Mouse (Mus musculus): Measurements from ENCODE around the gene Gm20721. TPM values are rescaled to one million over a fixed set of nuclear protein-coding genes. Genes with fewer than 3 reads are reported as not detected.
A peak's percentile ranks its signal among the peaks of the same experiment; 100 is the strongest.
"Not testable (repeated sequence)": the region's sequence is repeated elsewhere in the genome, so short reads cannot be mapped to it uniquely, and the experiment has no call there.

The Gm20721 gene
- total RNA-seq, 2 experiments from 2014 or later, result 3.0 TPM

- intact Hi-C loops (cut with DNase I), result loop anchor here (5.0 kb wide), 1 partner anchor 131 kb away; the partner anchor contains the start of gene Atp5e
- DNase-seq (ENCODE audit: low spot score in 2 of 2), result no peak
Observed at GRCm38 (mm10) chr2:174331282-174332030, 15.1 kb downstream of the Gm20721 start.

DNA sequence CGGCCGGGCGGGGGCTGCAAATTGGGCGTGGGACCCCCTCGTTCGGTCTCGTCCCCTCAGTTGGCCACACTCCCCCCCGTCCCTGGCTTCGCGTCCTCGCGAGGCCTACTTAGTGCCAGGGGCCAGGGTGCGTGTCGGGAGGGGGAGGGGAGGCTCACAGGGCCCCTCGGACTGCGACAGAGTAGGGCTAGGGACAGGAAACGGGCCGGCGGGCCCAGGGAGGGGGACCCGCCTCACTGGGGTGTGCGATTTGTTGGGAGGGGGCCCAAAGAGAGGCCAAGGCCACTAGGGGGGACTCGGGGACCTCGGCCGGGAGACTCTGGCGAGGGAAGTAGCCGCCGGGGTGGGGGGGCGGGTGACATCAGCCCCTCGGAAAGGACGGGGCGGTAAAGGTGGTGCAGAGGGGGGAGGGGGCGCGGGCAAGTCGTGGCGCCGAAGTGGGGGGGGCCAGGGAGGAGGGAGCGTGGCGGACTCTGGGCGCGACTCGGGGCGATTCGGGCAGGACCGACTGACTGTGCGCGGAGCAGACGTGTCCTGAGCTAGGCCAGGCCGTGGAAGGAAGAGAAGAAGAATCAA is 15.8 kb downstream of the Gm20721 start:
- DNase-seq (ENCODE audit: low spot score in 2 of 2), result peak; percentile 71 to 77
- intact Hi-C loops (cut with DNase I), result loop anchor here (5.0 kb wide), 1 partner anchor 132 kb away; the partner anchor contains the start of gene Atp5e

DNA sequence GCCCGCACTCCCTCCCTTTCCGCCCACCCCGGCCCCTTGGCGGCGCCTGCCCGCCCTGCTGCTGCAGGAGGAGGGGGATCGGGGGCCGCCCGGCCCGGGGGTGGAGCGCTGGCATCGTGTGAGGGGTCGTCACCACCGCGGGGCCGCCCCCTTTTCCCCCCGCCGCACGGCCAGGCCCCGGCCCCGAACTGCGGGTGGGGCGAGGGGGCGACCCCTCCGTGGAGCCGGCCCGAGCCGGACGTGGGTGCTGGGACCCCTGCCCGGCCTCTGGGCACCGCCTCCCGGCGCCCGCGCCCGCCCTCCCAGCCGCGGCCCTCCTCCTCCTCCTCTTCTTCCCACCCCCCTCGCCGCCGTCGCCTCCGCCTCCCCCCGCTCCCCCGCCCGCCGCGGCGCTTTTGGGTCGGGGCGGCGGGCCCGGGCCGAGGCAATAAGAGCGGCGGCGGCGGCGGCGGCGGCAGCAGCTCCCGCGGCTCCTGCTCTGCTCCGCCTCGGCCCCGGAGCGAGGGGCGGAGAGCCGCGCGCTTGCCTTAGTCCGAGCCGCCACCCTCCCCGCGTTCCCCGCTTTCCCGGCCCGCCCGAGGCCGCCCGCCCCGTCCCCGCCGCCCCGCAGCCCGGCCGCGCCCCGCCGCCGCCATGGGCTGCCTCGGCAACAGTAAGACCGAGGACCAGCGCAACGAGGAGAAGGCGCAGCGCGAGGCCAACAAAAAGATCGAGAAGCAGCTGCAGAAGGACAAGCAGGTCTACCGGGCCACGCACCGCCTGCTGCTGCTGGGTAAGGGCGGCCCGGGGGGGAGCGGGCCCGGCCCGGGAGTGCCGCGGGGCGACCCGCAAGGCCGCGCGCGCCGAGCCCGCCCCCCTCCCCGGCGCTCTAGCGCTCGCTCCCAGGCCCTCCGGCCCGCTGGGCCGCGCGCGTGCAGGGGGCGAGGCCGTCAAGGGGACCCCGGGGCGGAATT is 16.6 kb downstream of the Gm20721 start:
- intact Hi-C loops (cut with DNase I), result loop anchor here (5.0 to 10.0 kb wide), 2 partner anchors 132 to 215 kb away; partner anchors contain the start of gene Atp5e
- peak; percentile 67 to 80 for DNase-seq (ENCODE audit: low spot score in 2 of 2)

- peak in 1 of 2 experiments; percentile 31 for DNase-seq (ENCODE audit: low spot score in 2 of 2)
- intact Hi-C loops (cut with DNase I), result loop anchor here (10.0 kb wide), 1 partner anchor 216 kb away; no protein-coding TSS in a partner anchor
Observed at GRCm38 (mm10) chr2:174328926-174329662, 17.4 kb downstream of the Gm20721 start.

DNA sequence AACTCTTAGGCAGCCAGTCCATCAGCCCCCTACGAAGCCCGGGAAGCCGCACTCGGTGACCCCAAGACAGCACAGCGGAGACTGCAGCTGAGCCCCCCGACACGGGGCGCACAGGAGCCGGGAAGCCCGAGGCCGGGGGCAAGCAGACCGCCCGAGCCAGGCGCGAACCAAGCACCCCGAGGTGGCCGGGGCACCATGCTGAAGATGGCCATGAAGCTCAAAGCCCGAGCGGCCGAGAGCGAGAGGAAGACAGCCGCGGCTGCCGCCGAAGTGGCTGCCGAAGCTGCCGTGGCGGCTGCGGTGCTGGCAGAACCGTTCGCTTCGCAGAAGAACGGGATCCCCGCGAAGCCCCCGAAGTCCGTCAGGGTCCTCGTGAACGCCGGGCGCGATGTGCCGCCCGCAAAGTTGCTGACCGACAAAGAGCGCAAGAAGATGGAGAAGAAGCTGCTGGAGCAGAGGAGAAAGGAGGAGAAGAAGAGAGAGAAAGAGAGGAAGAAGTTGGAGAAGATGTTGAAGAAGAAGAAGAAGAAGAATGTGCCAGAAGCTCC is 18.1 kb downstream of the Gm20721 start:
- intact Hi-C loops (cut with DNase I), result loop anchor here (10.0 kb wide), 1 partner anchor 216 kb away; no protein-coding TSS in a partner anchor
- no peak for DNase-seq (ENCODE audit: low spot score in 2 of 2)

DNA sequence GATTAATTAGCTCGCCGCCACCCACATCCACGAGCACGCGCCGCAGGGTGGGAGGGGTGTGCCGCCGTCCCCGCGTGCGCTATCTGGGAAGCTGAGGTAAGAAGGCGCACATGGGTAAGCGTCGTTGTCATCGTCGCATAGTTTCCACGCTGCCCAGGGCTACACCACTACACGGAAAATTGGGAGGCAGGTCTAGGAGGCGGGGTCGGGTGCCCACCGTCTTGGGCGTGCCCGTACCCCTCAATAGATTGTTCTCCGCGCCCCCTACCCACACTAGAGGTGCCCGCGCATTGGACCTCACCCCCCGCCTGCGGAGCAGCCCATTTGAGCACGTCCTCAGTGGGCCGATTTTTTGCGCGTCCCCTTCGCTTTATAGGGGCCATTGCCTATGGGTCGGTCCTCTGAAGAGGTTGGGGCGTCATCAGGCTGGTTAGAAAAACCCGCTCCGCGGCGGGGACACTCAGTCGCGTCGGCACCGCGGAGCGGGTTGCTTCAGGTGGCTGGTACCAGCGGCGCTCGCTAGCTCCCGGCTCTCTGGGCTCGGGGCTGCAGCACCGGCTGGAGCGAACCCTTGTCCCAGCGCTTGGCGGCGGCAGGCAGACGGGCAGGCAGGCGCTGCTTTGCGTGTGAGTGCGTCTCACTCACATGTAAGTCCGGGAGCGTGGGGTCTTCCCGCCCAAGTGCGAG is 19.1 kb downstream of the Gm20721 start:
- peak; percentile 81 to 83 for DNase-seq (ENCODE audit: low spot score in 2 of 2)
- intact Hi-C loops (cut with DNase I), result loop anchor here (10.0 kb wide), 1 partner anchor 217 kb away; no protein-coding TSS in a partner anchor

GRCm38 (mm10) chr2:174326481-174326880 is 20.0 kb downstream of the Gm20721 start:
- intact Hi-C loops (cut with DNase I), result loop anchor here (10.0 kb wide), 1 partner anchor 218 kb away; no protein-coding TSS in a partner anchor
- no peak for DNase-seq (ENCODE audit: low spot score in 2 of 2)

- intact Hi-C loops (cut with DNase I), result loop anchor here (10.0 kb wide), 1 partner anchor 219 kb away; no protein-coding TSS in a partner anchor
- DNase-seq (ENCODE audit: low spot score in 2 of 2), result no peak
Observed at GRCm38 (mm10) chr2:174325989-174326388, 20.5 kb downstream of the Gm20721 start.

- intact Hi-C loops (cut with DNase I), result no loop called here
- no peak for DNase-seq (ENCODE audit: low spot score in 2 of 2)
Observed at GRCm38 (mm10) chr2:174316661-174317060, 29.9 kb downstream of the Gm20721 start.

DNA sequence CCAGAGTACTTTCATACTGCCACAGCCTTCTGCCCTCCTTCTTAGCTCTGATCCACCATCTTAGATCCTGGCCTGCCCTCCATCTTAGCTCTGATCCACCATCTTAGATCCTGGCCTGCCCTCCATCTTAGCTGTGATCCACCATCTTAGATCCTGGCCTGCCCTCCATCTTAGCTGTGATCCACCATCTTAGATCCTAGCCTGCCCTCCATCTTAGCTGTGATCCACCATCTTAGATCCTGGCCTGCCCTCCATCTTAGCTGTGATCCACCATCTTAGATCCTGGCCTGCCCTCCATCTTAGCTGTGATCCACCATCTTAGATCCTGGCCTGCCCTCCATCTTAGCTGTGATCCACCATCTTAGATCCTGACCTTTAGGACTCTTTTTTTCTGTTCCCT is 31.1 kb downstream of the Gm20721 start:
- intact Hi-C loops (cut with DNase I); DNase-seq (ENCODE audit: low spot score in 2 of 2): not testable (repeated sequence)

GRCm38 (mm10) chr2:174312661-174313060 is 33.9 kb downstream of the Gm20721 start:
- intact Hi-C loops (cut with DNase I), result loop anchor here (1.0 kb wide), 3 partner anchors 363 to 588 kb away; no protein-coding TSS in a partner anchor
- DNase-seq (ENCODE audit: low spot score in 2 of 2), result no peak

DNA sequence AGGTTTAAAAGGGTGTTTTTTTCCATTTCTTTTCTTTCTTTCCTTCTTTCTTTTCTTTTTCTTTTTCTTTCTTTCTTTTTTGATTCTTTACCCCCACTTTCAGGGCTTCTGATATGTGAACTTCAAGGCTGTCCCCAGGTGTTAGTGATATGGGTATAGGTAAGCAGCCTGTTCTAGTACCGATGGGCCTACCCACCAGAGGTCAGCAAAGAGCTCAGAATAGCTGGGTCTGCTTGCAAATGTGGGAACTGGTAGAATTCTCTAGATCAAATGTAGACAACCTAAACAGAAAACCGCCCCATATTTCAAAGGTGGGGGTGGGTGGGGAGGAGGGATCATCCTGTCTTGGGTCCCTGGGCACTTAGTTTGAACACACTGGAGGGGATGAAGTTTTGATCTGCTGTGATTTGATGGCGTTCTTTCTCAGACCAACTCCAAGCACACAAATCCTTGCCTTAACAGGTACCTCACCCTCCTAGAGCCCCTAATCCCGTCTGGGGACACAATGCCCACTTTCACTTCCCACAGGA is 34.3 kb downstream of the Gm20721 start:
- peak; percentile 66 to 68 for DNase-seq (ENCODE audit: low spot score in 2 of 2)
- intact Hi-C loops (cut with DNase I), result loop anchor here (1.0 kb wide), 3 partner anchors 363 to 588 kb away; no protein-coding TSS in a partner anchor

DNA sequence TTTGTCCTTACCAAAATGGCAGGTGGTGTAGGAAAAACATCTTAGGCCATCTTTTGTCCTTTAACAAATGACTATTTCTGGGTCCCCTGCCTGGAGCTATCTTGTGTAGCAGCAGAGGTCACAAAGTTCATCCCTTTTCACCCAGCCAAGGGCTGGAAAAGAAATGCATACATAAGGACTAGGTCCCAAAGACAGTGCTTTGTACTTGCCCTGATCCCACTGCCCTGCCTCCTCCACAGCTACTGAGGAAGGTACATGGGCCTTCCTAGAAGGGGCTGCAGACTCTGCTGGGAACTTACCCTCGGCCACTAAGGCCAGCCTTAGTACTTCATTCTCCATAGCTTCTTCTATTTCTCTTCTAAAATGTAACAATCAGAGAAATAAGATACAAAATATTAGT is 34.9 kb downstream of the Gm20721 start:
- no peak for DNase-seq (ENCODE audit: low spot score in 2 of 2)

GRCm38 (mm10) chr2:174310913-174311514 is 35.5 kb downstream of the Gm20721 start:
- peak in 1 of 2 experiments; percentile 47 for DNase-seq (ENCODE audit: low spot score in 2 of 2)

More for the DNA sequence above, 34.9 kb downstream of the Gm20721 start:
- intact Hi-C loops (cut with DNase I), result loop anchor here (1.0 kb wide), 3 partner anchors 364 to 589 kb away; no protein-coding TSS in a partner anchor

DNA sequence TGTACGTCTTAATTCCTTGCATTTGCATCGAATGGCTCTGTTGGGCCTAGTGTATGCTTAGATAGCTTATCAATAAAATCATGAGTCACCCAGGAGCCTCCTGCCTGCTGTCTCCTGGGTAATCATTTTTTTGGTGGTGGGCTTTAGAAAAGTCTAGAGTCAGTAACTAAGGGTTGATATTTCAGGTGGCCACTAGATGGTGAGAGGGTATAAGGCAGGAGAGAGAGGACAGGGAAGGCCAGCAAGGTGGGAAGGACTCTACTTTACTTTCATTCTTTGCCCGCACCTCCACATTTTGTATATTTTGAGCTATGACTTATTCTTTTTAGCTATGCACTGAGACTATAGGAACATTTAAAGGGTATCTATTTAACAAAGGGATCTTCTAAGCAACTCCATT is 38.6 kb downstream of the Gm20721 start:
- intact Hi-C loops (cut with DNase I), result no loop called here
- DNase-seq (ENCODE audit: low spot score in 2 of 2), result no peak

More at GRCm38 (mm10) chr2:174310913-174311514, 35.5 kb downstream of the Gm20721 start:
- intact Hi-C loops (cut with DNase I), result no loop called here

DNA sequence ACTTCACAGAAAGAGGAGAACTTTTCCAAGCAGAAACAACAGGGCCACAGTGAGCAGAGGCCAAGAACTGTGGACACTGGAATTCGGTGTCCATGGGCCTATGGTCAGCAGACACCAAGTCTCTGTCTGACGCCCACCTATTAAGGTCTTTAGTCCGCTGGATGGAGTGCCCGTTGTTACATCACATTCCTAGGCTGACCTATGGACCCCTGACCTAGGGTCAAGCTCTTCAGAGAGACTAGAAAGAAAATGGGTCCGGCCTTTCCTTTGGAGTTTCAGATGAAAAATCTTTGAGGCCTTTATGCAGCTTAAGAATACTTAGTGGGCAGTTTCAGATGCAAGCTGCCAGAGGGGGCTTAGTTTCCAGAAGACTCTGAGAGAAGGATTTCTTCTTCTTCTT is 40.9 kb downstream of the Gm20721 start:
- intact Hi-C loops (cut with DNase I), result no loop called here

DNA sequence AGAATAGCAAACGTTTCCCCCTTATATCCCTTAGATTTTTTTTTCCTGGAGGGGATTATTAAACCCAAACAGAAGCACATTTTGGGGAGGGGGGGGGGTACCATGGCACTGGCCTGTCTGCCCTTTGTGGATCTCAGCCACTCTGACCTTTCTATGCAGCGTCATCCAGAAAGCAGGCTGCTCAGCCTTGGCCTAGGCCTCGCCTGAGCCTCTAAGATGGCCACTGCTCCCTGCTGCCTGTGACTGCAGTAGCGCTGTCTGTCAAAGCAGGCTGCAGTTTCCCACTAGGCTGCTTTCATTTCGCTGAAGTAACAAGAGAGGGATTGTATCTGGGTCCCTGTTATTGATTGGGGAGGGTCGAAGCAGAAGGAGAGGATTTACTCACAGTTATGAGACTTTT is 44.0 kb downstream of the Gm20721 start:
- intact Hi-C loops (cut with DNase I), result no loop called here
- no peak for DNase-seq (ENCODE audit: low spot score in 2 of 2)

More for the DNA sequence above, 40.9 kb downstream of the Gm20721 start:
- no peak for DNase-seq (ENCODE audit: low spot score in 2 of 2)
